Mouse (Mus musculus): Measurements from ENCODE around the gene Adgrg2. TPM values are rescaled to one million over a fixed set of nuclear protein-coding genes. Genes with fewer than 3 reads are reported as not detected.

The Adgrg2 gene
- 0.55 and 0.89 TPM in 2 replicates for polyA plus RNA-seq (2015; fragmentation: Nextera tagmentation; extraction: Ambion mirVana)

GRCm38 (mm10) chrX:160390464-160390956 lies at the start of gene Adgrg2:
Adgrg2 (plus strand) TSS chrX:160390690.
- Histone ChIP-seq H3K4me2 (replicated peaks; ENCODE audit: low read depth) (peak within 1 kb of the TSS; percentile 70), H3K4me1 (replicated peaks; ENCODE audit: control insufficient read depth, insufficient read depth, low read length) (no peaks in the 10 kb centered on the region), H3K36me3 (ENCODE audit: control insufficient read depth, insufficient read depth) (no peaks in the 10 kb centered on the region), H3K9me3 (ENCODE audit: control insufficient read depth) (no peaks in the 10 kb centered on the region), H3K27ac (ENCODE audit: low read depth, low read length) (no peak within 1 kb of the TSS), H3K4me3 (ENCODE audit: low read depth, low read length) (peak within 1 kb of the TSS; percentile 38), H3K27me3 (replicated peaks; ENCODE audit: control insufficient read depth, insufficient read depth, low read length) (peaks cover 7% of the 10 kb centered on the region; the same call in 1 of the 2 replicates), H3K9ac (ENCODE audit: low read depth, low read length) (no peak within 1 kb of the TSS)
- 14% methylated on average over 36 of the region's 42 CpGs for WGBS
- peak; percentile 67; the same call in 1 of the 2 replicates for ATAC-seq
- no peak for TF ChIP-seq CTCF (IDR thresholded peaks at IDR 0.05; ENCODE audit: low read depth)

DNA sequence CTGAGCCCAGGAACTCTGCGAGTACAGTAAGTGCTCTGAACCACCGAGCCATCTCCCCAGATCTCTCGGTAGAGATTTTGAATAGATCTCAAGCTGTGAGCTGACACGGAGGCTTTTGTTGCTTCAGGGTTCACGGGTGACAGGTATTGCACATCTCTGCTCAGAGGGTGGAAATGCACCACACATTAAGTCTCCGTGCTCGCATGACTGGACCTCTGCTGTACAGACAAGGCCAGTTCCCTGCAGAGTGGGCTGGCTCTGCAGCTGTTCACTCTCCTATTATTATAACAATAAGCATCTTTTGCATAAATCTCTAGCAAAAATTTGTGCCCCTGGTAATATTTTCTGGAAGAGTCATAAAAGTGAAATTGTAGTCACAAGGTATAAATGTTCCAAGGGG lies 39.5 kb upstream of the Adgrg2 start:
- H3K27ac ChIP-seq (ENCODE audit: low read depth, low read length) = no peak overlapping the region
- no peaks in the 10 kb centered on the region for H3K9me3 ChIP-seq (ENCODE audit: control insufficient read depth)
- ATAC-seq = no peak
- H3K4me1 ChIP-seq (replicated peaks; ENCODE audit: control insufficient read depth, insufficient read depth, low read length) = no peaks in the 10 kb centered on the region
- H3K4me2 ChIP-seq (replicated peaks; ENCODE audit: low read depth) = no peak overlapping the region
- H3K36me3 ChIP-seq (ENCODE audit: control insufficient read depth, insufficient read depth) = no peaks in the 10 kb centered on the region
- no peak for TF ChIP-seq CTCF (IDR thresholded peaks at IDR 0.05; ENCODE audit: low read depth)
- 74% methylated on average over 7 of the region's 7 CpGs for WGBS
- H3K9ac ChIP-seq (ENCODE audit: low read depth, low read length) = no peak overlapping the region
- no peaks in the 10 kb centered on the region for H3K27me3 ChIP-seq (replicated peaks; ENCODE audit: control insufficient read depth, insufficient read depth, low read length)
- H3K4me3 ChIP-seq (ENCODE audit: low read depth, low read length) = no peak overlapping the region

GRCm38 (mm10) chrX:160351967-160352677 lies 38.4 kb upstream of the Adgrg2 start:
- no peak overlapping the region for H3K4me2 ChIP-seq (replicated peaks; ENCODE audit: low read depth)
- H3K27ac ChIP-seq (ENCODE audit: low read depth, low read length) = no peak overlapping the region
- 59% methylated on average over 1 of the region's 1 CpGs for WGBS
- no peaks in the 10 kb centered on the region for H3K27me3 ChIP-seq (replicated peaks; ENCODE audit: control insufficient read depth, insufficient read depth, low read length)
- H3K36me3 ChIP-seq (ENCODE audit: control insufficient read depth, insufficient read depth) = no peaks in the 10 kb centered on the region
- H3K4me1 ChIP-seq (replicated peaks; ENCODE audit: control insufficient read depth, insufficient read depth, low read length) = no peaks in the 10 kb centered on the region
- no peak overlapping the region for H3K9ac ChIP-seq (ENCODE audit: low read depth, low read length)
- H3K9me3 ChIP-seq (ENCODE audit: control insufficient read depth) = no peaks in the 10 kb centered on the region
- no peak overlapping the region for H3K4me3 ChIP-seq (ENCODE audit: low read depth, low read length)
- no peak for TF ChIP-seq CTCF (IDR thresholded peaks at IDR 0.05; ENCODE audit: low read depth)
- no peak for ATAC-seq

DNA sequence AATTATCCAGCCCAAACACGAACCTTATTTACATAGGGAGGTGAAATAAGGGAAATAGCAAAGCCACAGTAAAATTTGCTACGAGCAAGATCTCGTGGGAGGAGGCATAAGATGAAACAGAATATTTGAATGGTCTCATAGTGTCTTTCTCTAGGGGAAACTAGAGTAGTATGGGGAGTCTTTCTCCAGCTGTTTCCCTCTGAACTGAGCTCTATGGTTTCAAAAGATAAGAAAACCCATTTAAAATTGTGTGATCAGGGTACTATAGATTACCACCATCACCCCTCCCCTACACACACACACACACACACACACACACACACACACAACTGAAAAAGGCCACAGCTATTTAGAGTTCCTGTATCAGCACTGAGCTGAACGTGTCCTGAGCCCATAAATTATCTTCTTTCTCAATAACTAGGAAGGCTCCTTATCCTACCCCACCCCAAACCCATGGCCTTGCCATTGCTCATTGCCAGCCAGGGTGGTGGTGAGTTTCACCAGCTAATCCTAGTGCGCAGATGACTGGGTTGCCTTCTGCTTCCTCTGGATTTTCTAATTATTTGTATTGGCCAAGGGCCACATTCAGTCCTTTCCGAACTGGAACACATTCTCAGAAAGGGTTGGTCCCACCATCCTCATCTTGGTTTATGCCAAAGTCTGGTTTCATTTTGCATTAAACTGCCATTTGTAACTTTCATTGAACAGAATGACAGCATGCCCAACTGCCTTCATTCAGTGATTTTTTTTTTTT lies 5.6 kb upstream of the Adgrg2 start:
- no peaks in the 10 kb centered on the region for H3K9me3 ChIP-seq (ENCODE audit: control insufficient read depth)
- no peaks in the 10 kb centered on the region for H3K36me3 ChIP-seq (ENCODE audit: control insufficient read depth, insufficient read depth)
- H3K4me2 ChIP-seq (replicated peaks; ENCODE audit: low read depth) = no peak overlapping the region
- no peak for ATAC-seq
- no peaks in the 10 kb centered on the region for H3K4me1 ChIP-seq (replicated peaks; ENCODE audit: control insufficient read depth, insufficient read depth, low read length)
- no peak overlapping the region for H3K4me3 ChIP-seq (ENCODE audit: low read depth, low read length)
- no peak overlapping the region for H3K27ac ChIP-seq (ENCODE audit: low read depth, low read length)
- no peak for TF ChIP-seq CTCF (IDR thresholded peaks at IDR 0.05; ENCODE audit: low read depth)
- no peak overlapping the region for H3K9ac ChIP-seq (ENCODE audit: low read depth, low read length)
- 78% methylated on average over 6 of the region's 6 CpGs for WGBS
- H3K27me3 ChIP-seq (replicated peaks; ENCODE audit: control insufficient read depth, insufficient read depth, low read length) = 0 out of 2 replicates have a peak, but pooled peaks cover under 1% of the 10 kb centered on the region

- Histone ChIP-seq H3K4me2 (replicated peaks; ENCODE audit: low read depth) (no peak overlapping the region), H3K27ac (ENCODE audit: low read depth, low read length) (no peak overlapping the region), H3K4me1 (replicated peaks; ENCODE audit: control insufficient read depth, insufficient read depth, low read length) (no peaks in the 10 kb centered on the region), H3K9me3 (ENCODE audit: control insufficient read depth) (no peaks in the 10 kb centered on the region), H3K36me3 (ENCODE audit: control insufficient read depth, insufficient read depth) (no peaks in the 10 kb centered on the region), H3K27me3 (replicated peaks; ENCODE audit: control insufficient read depth, insufficient read depth, low read length) (peaks cover 6% of the 10 kb centered on the region; the same call in 1 of the 2 replicates), H3K4me3 (ENCODE audit: low read depth, low read length) (no peak overlapping the region), H3K9ac (ENCODE audit: low read depth, low read length) (no peak overlapping the region)
- TF ChIP-seq CTCF (IDR thresholded peaks at IDR 0.05; ENCODE audit: low read depth) = no peak
- ATAC-seq = no peak
- WGBS = 87% methylated on average over 1 of the region's 1 CpGs
Measured at GRCm38 (mm10) chrX:160385502-160385772, 5.1 kb upstream of the Adgrg2 start.

DNA sequence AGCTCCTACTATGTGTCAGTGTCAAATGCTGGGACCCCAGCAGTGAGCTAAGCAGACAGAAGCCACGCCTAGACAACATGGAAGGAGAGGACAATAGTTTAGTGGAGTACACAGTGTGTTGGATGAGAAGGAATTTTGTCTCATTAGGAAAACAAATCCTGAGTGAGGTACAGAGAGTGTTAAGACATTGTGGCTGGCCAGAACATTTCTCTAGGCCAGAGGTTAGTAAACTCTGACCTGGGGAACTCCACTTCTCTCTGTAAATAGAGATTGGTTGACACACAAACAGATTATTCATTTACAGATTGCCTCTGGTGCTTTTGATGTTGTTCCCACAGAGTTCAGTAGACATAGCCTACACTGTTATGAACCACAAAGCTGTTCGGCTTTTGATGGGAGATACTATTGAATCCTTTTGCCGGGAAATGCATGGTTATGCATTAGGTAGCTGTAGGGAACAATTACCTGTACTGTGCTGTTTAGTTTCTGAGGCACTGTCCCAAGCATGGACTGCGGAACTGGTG lies 22.5 kb downstream of the Adgrg2 start:
- Histone ChIP-seq H3K27me3 (replicated peaks; ENCODE audit: control insufficient read depth, insufficient read depth, low read length) (no peaks in the 10 kb centered on the region), H3K36me3 (ENCODE audit: control insufficient read depth, insufficient read depth) (no peaks in the 10 kb centered on the region), H3K9me3 (ENCODE audit: control insufficient read depth) (no peaks in the 10 kb centered on the region), H3K9ac (ENCODE audit: low read depth, low read length) (no peak overlapping the region), H3K4me3 (ENCODE audit: low read depth, low read length) (no peak overlapping the region), H3K4me1 (replicated peaks; ENCODE audit: control insufficient read depth, insufficient read depth, low read length) (no peaks in the 10 kb centered on the region), H3K4me2 (replicated peaks; ENCODE audit: low read depth) (no peak overlapping the region), H3K27ac (ENCODE audit: low read depth, low read length) (no peak overlapping the region)
- WGBS = 82% methylated on average over 4 of the region's 4 CpGs
- ATAC-seq = no peak
- no peak for TF ChIP-seq CTCF (IDR thresholded peaks at IDR 0.05; ENCODE audit: low read depth)

All from intestine, postnatal 0 days (tissue).